Mouse (Mus musculus) megakaryocyte, embryonic 14.5 days (primary cell): ENCODE measurements at regions not wholly inside any gene's neighbourhood (a gene's known extent, or its start where the extent isn't known, plus 50 kb on each side); places are given as distances from the start of the nearest gene placed in this dataset.

Experiments used
- FLI1 ChIP-seq: IDR thresholded peaks from 2 replicates; pipeline ENCODE4 v1.6.1; 2012; ENCODE audit warnings: low read length, inconsistent platforms, mixed read lengths
- GATA1 ChIP-seq: IDR thresholded peaks from 3 replicates; pipeline ENCODE4 v1.6.1; 2012; ENCODE audit warnings: mixed read lengths, low read length, inconsistent platforms, borderline replicate concordance

DNA sequence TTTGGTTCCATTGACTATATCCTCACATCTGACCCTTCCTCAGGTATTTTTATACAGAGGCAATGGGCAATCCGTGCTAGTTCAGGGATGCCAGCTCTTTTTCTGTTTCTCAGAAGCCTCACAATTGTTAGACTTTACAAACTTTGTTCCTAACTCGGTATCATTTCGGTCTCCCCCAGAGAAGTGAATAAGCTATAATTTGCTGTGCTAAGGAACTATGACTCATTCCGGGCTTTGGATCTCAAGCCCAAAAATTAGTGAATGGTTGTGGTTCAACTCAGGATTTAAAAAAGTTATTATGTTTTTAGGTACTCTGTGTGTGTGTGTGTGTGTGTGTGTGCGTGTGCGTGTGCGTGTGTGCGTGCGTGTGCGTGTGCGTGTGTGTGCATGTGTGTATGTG is 1263.7 kb upstream of the A1bg start:
- TF ChIP-seq GATA1 (no peak), FLI1 (no peak)
